Mouse (Mus musculus) effector memory CD4-positive, alpha-beta T cell, adult 7 months (primary cell): ENCODE data around the gene Tgm6. TPM values are rescaled to one million over a fixed set of nuclear protein-coding genes. Genes with fewer than 3 reads are reported as not detected.

Experiments
- polyA plus RNA-seq: library from polyadenylated mRNA; unstranded; fragments of 100-300 nt; shearing (Covaris generic); gene quantifications from one replicate; pipeline ENCODE4 v1.2.1, GENCODE M21; 2017

Tgm6 gene
- not detected for polyA plus RNA-seq

DNA sequence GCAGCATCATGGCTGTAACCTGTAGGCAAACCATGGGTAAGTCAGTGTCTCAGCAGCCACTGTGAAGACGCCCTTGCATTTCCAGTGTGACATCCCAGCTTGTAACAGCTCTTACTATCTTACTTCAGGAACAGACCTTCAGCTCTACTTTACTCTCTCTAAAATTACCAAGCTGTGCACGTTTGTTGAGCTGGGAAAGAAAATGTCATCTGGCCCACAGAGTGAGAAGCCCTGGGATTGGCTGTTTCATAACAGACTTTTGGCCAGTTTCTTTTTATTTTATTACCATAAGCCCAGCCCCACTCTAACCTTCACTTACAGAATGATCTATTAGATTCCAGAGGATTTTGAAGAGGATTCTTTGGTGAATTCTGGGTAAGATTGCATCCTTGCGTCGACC, at the start of gene Tgm6:
TSS of gene Tgm6 (plus strand) at position 301 of the 400 bp plus-strand sequence.

DNA sequence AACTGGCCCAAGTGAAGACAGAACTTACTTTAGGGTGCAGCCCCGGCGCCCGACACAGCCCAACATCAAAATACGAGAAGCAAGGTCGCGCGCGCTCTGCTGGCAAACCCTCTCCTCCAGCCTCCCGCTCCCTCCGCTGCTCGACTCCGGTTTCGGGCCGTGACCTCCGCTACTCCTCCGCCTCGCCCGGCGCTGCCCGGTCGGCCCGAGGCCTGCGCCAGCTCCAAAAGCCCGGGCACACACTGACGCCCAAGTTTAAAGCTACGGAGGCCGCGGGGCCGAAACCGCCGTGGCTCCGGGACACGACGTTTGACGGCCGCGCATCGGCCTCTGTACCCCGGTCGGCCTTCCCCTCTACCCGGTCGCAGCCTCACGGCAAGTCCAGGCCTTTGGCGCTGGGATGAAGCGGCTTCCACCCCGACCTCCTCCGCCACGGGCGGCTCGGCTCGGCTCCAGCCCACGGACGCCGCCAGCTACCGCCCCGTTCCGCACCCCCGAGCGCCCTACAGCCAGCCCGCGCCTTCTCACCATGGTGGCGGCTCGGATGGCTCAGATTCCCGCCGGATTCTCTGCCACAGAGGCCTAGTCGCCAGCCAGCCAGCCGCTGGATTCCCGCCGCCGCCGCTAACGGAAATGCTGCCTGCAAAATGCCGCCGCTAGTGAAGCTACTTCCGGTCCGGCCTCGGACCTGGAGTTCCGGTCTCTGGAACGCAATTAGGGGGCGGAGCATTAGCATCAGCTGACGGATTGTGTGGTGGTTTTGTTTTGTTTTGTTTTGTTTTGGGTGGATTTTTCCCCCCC, 66.7 kb downstream of the Tgm6 start, which contains the start of gene Snrpb:
TSS of gene Snrpb (minus strand) at position 698 of the 801 bp plus-strand sequence.

DNA sequence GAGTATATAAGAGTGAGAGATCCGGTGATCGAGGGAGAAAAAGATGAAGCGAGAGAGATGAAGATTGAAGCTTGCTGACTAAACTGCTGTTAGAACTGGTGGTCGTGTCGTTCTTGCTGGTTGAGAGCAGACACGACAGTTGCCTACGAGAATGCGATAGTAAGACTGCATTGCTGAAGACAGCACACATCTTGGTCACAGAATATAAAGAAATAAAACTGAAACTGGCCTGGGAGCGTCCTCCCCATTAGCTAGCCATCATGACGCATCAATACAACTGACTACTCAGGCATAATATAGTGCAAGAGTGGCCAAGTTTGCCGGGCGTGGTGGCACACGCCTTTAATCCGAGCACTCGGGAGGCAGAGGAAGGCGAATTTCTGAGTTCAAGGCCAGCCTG, 82.7 kb downstream of the Tgm6 start, which contains the start of gene Tmc2:
TSS of gene Tmc2 (plus strand) at position 301 of the 400 bp plus-strand sequence.

Other genes with a start within 250 kb of the Tgm6 start
- gene Tgm3, start 100.1 kb upstream of the Tgm6 start, polyA plus RNA-seq: not detected
- gene Snrpb, start 67.0 kb downstream of the Tgm6 start, polyA plus RNA-seq: 355 TPM
- 0.16 TPM for gene Tmc2, start 82.8 kb downstream of the Tgm6 start, polyA plus RNA-seq
- gene Nop56, start 162.0 kb downstream of the Tgm6 start, polyA plus RNA-seq: 386 TPM
- 123 TPM for gene Idh3b, start 172.1 kb downstream of the Tgm6 start, polyA plus RNA-seq
- gene Ebf4, start 182.8 kb downstream of the Tgm6 start, polyA plus RNA-seq: not detected